Mouse (Mus musculus) adrenal gland (tissue): ENCODE data around the gene Olfr1047.
"Not testable (repeated sequence)": the region's sequence is repeated elsewhere in the genome, so short reads cannot be mapped to it uniquely, and the experiment has no call there.

Experiments used
- intact Hi-C: fragments of 180-260 bp; cut with DNase I; formaldehyde crosslinking; loops from one replicate; pipeline ENCODE4 v1.15.1; 2025
- long read RNA-seq, 2 experiments: library from polyadenylated mRNA; unstranded; transcript quantifications; one replicate each; pipeline ENCODE4 v2.0.0; 2020; ENCODE audit warnings: borderline replicate concordance in 1 of 2; ENCODE audit not compliant: insufficient replicate concordance in 1 of 2

Olfr1047 gene
- long read RNA-seq, experiment 1: 0 reads
- long read RNA-seq, experiment 2: 0 reads

DNA sequence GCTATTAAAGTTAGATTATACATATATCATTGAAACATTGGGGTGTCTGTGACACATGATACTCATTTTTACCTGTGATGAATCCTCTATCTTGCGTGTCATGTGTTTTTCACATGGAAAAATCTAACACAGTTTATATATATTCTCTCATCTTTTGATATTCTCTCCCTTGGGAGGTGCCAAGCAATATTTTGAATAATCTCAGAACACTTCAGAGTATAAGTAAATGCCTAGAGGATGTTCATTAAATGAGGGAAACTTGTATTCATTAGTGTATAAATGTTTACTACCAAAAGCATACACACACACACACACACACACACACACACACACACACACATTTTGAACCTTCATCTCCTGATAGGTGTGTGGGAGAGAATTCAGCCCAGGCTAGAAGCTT is at the start of gene Olfr1047:
Gene Olfr1047 (minus strand): TSS at position 101 of the 400 bp plus-strand sequence.
- intact Hi-C loops: no loop called here

DNA sequence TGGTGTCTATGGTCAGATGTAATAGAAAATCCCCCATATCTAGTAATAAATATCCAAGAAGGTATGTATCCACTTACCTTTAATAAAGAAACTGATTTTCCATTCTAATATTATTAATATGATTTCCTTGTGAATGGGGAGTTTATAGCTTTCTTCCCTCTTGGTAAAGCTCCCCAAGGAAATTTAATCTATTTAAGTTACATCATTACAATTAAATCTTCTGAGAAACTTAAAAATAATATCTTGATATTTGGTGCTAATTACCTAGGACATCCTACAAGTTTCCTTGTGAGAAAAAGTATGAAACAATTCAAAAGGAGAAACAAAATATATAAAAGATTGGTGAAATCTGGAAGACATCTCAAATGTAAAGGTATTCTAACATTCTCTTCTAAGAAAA is 47.8 kb upstream of the Olfr1047 start, which contains the start of gene Olfr1051:
Gene Olfr1051 (minus strand): TSS at position 101 of the 400 bp plus-strand sequence.
- intact Hi-C loops: not testable (repeated sequence)

DNA sequence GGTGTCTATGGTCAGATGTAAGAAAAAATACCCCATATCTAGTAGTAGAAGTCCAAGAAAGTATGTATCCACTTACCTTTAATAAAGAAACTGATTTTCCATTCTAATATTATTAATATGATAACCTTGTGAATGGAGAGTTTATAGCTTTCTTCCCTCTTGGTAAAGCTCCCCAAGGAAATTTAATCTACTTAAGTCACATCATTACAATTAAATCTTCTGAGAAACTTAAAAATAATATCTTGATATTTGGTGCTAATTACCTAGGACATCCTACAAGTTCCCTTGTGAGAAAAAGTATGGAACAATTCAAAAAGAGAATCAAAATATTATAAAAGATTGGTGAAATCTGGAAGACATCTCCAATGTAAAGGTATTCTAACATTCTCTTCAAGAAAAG is 27.0 kb upstream of the Olfr1047 start, which contains the start of gene Olfr1049:
Gene Olfr1049 (minus strand): TSS at position 101 of the 400 bp plus-strand sequence.
- intact Hi-C loops: not testable (repeated sequence)

DNA sequence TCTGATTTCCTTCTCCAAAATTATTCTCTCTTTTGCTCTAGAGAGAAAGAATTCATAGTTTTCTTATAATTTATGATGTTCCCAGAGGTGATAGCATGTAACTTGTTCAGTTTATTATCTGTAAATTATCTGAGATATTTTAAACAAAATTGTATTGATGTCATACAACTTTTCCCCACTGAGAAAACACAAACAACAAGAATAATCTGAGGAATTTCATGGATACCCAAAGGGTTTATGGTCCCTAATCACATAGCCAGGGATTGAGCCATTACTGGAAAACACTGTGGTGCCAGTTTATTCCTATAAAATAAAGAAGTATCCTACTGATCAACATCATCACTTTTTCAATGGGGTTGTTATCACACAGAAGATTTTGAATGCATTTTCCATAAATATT is 9.0 kb upstream of the Olfr1047 start, which contains the start of gene Olfr1048:
Gene Olfr1048 (minus strand): TSS at position 101 of the 400 bp plus-strand sequence.
- intact Hi-C loops: no loop called here

- intact Hi-C loops: no loop called here
These were observed 12.0 kb downstream of the Olfr1047 start, which contains the start of gene Olfr1046 for GRCm38 (mm10) chr2:86219214-86219613. Gene Olfr1046, minus strand, starts transcription at chr2:86219314.

- intact Hi-C loops: no loop called here
These were observed 28.3 kb downstream of the Olfr1047 start, which contains the start of gene Olfr1045 for GRCm38 (mm10) chr2:86202909-86203308. Gene Olfr1045, minus strand, starts transcription at chr2:86203009.

DNA sequence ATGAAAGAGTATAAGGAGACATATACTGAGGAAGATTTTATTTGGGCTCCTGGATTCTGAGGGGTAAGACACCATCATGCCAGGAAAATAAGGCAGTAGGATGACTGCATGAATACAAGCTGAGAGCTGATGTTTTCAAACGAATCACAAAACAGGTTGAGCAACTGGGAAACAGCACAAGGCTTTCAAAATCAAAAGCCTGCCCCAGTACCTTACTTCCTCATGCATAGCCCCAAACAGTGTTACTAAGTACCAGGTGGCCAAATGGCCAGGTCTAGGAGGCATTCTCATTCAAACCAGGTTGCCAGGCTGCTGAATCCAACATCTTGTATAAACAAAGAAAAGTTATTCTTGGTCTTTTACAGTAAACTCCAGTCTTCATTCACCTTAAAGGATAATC is 35.3 kb downstream of the Olfr1047 start:
- intact Hi-C loops: no loop called here

- intact Hi-C loops: no loop called here
These were observed 45.6 kb downstream of the Olfr1047 start, which contains the start of gene Olfr52 for GRCm38 (mm10) chr2:86185583-86185982. Gene Olfr52, minus strand, starts transcription at chr2:86185683.

DNA sequence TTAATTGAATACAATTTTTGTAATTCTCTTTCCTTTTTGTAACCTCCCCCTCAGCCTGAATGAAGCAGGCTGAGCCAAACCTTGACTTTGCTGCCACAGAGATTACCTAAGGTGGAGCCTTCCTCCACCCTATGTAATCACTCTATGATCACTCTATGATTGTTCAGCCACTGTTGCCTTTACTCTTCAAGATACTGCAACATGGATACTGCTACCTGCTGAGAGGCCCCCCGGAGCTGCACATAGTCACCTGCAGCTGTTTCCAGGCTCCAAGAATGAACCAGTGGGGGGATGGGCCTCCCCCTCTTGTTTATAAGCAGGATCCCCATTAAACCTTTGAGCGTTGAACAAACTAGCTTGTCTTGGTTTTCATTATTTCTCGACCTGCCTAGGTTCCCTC is 51.3 kb downstream of the Olfr1047 start:
- intact Hi-C loops: no loop called here

DNA sequence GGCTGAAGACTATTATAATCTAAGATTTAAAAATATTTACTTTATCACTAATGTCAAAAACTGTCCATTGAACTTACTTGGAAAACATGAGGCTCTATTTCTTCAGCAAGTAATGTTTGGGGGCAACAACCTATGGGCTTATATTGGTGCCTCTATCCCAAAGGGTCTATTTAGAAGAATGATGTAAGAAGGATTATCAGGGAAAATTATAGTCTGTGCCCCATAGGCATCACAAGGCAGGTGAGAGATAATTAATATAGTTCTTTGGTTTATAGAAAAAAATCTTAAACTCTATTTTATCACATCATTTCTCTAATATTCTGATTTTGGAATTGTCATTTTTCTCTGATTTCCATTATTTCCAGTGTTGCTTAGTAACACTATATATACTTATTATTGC is 53.5 kb downstream of the Olfr1047 start, which contains the start of gene Olfr1044:
Gene Olfr1044 (minus strand): TSS at position 101 of the 400 bp plus-strand sequence.
- intact Hi-C loops: no loop called here
